Mouse (Mus musculus) G1E (cell line): ENCODE data around the gene Apobr. TPM values are rescaled to one million over a fixed set of nuclear protein-coding genes. Genes with fewer than 3 reads are reported as not detected.

Experiments used
- ATAC-seq: 2 replicates; pipeline ENCODE4 v1.8.0; 2016; ENCODE audit warnings: mild to moderate bottlenecking; ENCODE audit not compliant: insufficient number of reproducible peaks, poor library complexity, low FRiP score, severe bottlenecking; ENCODE audit errors: extremely low read depth
- DNase-seq: peaks from one replicate; pipeline ENCODE4 v3.0.0; 2012; ENCODE audit warnings: low spot score
- H3K27me3 ChIP-seq: 2 replicates; pipeline ENCODE4 v1.6.1; 2012; ENCODE audit warnings: mild to moderate bottlenecking, low read length, inconsistent platforms; ENCODE audit not compliant: insufficient read depth
- H3K36me3 ChIP-seq: replicated peaks from 2 replicates; pipeline ENCODE3; 2012; ENCODE audit warnings: mild to moderate bottlenecking, inconsistent platforms
- H3K4me1 ChIP-seq: 2 replicates; pipeline ENCODE4 v1.6.1; 2012; ENCODE audit warnings: low read depth, low read length, inconsistent platforms, mixed read lengths; ENCODE audit not compliant: insufficient read depth
- H3K4me3 ChIP-seq: 2 replicates; pipeline ENCODE4 v1.5.1; 2012; ENCODE audit warnings: low read depth, mild to moderate bottlenecking, inconsistent platforms, low read length, moderate library complexity, mixed read lengths
- H3K9me3 ChIP-seq: replicated peaks from 2 replicates; pipeline ENCODE4 v1.6.1; 2012; ENCODE audit warnings: inconsistent platforms
- CTCF ChIP-seq: IDR thresholded peaks from 2 replicates; pipeline ENCODE4 v1.5.1; 2012; ENCODE audit warnings: low read depth, low read length, inconsistent platforms, mixed read lengths
- GATA1 ChIP-seq: IDR thresholded peaks from 2 replicates; pipeline ENCODE4 v1.6.1; 2012; ENCODE audit warnings: borderline replicate concordance, low read length, inconsistent platforms, mixed read lengths
- GATA2 ChIP-seq: IDR thresholded peaks from 2 replicates; pipeline ENCODE4 v1.6.1; 2012; ENCODE audit warnings: low read depth, low read length, inconsistent platforms, borderline replicate concordance
- POLR2AphosphoS5 ChIP-seq: IDR thresholded peaks from 2 replicates; pipeline ENCODE4 v1.6.1; 2012; ENCODE audit warnings: low read depth, low read length, inconsistent platforms; ENCODE audit not compliant: insufficient replicate concordance
- TAL1 ChIP-seq: conservative IDR thresholded peaks from 2 replicates; pipeline ENCODE4 v1.6.1; 2012; ENCODE audit warnings: low read depth, low read length, inconsistent platforms, mixed read lengths
- polyA plus RNA-seq: library from polyadenylated mRNA; stranded (reverse); fragments of >175 nt; gene quantifications from 2 replicates; pipeline ENCODE4 v1.2.3, GENCODE M21; 2012
- total RNA-seq, 2 experiments: library from RNA; stranded (forward) in 1 of 2; stranded (reverse) in 1 of 2; fragments of 200-1000 nt in 1 of 2; fragments of >200 nt in 1 of 2; fragmentation: Nextera tagmentation in 1 of 2; gene quantifications; 2 replicates each; pipeline ENCODE4 v1.2.3; 2014 to 2017

Apobr gene
- total and polyA plus RNA-seq, 3 experiments: 3.7 to 5.5 (median 4.8) TPM

DNA sequence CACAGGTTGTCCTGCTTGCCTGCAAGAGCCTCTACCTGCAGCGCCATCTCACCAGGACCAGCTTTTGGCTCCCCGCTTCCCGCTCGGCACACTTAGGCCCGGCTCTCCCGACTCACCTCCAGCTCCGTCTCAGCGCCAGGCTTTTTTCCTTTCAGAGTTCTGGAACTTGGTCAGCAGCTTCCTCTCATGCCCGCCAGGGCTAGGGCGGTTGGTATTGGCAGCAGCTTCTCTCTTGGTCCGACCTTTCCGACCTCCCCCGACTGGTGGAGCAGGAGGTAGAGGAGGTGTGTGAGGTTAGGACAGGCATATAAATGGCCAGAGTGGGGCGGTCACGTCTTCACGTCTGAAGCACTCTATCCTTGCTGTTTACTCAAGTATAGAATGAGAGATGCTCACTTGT is 40.0 kb downstream of the Apobr start:
- peaks cover 62% of the 10 kb centered on the region for H3K4me1 ChIP-seq
- H3K9me3 ChIP-seq: no peaks in the 10 kb centered on the region
- DNase-seq: no peak
- no peak for ATAC-seq
- no peaks in the 10 kb centered on the region for H3K27me3 ChIP-seq
- H3K4me3 ChIP-seq: peak overlapping the region; percentile 67; the same call in 1 of the 2 replicates
- H3K36me3 ChIP-seq: peaks cover 6% of the 10 kb centered on the region
- no peak for TF ChIP-seq POLR2AphosphoS5
- no peak for TF ChIP-seq GATA1
- TF ChIP-seq CTCF: no peak
- no peak for TF ChIP-seq TAL1

DNA sequence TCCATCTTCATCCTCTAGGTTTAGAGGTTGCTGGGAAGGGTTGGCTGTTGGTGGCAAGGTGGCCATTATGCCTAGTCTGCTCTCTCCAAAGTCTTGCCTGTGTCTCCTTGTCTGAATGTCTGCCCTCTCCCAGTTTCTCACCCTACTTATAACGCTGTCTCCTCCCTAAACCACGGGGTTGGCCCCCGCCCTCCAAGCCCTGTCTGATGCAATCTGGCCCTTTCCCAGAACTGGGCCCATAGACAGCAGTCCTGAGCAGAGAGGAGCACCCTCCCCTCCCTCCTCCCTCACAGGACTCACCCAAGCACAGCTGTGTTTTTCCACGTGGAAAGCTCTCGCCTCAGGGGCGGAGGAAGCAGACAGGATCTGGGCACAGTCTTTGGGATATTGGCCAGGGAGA is 40.6 kb downstream of the Apobr start:
- peaks cover 62% of the 10 kb centered on the region for H3K4me1 ChIP-seq
- peak overlapping the region; percentile 67 for H3K4me3 ChIP-seq
- ATAC-seq (no peak), DNase-seq (peak; percentile 71)
- TF ChIP-seq GATA1: no peak
- TF ChIP-seq GATA2: no peak
- TF ChIP-seq POLR2AphosphoS5: no peak
- no peak for TF ChIP-seq TAL1
- TF ChIP-seq CTCF: no peak
- no peaks in the 10 kb centered on the region for H3K27me3 ChIP-seq
- H3K36me3 ChIP-seq: peaks cover 6% of the 10 kb centered on the region
- H3K9me3 ChIP-seq: no peaks in the 10 kb centered on the region

DNA sequence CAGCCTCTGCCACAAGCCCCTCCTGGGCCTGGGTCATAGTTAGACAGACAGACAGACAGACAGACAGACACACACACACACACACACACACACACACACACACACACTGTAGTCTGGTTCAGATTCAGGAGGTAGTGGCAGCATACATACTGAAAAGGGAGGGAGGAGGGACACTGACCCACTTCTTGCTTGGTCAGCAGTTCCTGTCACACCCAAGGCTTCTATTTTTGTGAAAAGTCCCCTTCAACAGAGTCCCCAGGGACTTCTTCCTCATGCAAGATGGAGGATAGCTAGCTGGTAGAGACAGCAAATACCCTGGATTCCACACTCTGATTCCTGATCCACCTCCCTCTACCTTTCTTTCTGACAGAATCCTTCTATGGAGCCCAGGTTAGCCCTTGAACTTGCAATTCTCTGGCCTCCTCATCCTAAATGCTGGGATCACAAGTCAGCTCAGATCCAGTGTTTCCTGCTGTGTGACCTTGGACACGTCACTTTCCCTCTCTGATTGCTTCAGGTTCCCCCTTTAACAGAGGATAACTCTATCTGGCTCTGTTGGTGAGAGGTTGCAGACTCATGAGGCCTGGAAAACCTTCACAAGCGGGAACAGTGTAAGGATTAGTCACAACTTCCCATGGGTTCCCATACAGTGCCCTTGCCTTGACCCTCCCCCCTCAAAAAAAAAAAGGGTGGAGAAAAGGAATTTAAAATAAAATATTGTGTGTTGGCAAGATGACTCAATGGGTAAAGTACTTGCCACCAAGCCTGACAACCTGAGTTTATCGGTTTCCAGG is 41.3 kb downstream of the Apobr start:
- ATAC-seq (no peak), DNase-seq (no peak)
- Histone ChIP-seq H3K27me3 (no peaks in the 10 kb centered on the region), H3K4me3 (peak overlapping the region; percentile 67; the same call in 1 of the 2 replicates), H3K36me3 (peaks cover 6% of the 10 kb centered on the region), H3K4me1 (peaks cover 64% of the 10 kb centered on the region), H3K9me3 (no peaks in the 10 kb centered on the region)
- TF ChIP-seq TAL1: no peak
- TF ChIP-seq POLR2AphosphoS5: no peak

DNA sequence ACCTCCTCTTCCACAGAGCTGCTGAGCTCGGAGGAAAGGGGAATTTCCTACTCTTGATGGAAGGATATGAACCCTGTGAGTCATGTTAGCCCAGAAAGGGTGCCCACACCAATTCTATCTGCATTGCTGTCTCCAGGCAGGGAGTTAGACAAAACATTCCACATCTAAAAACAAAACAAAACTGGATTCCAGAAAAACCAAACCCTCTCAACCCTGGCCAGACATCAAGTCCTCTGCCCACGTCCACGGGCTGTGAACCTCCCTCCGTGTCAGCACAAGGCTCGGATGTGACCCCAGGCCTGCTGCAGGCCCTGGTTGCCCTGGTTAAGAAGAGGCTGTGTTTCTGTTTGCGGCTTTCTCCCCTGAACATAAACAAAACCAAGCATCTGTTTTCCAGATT is 43.4 kb downstream of the Apobr start:
- Histone ChIP-seq H3K4me3 (no peak overlapping the region), H3K36me3 (peaks cover 3% of the 10 kb centered on the region), H3K27me3 (no peaks in the 10 kb centered on the region), H3K4me1 (peaks cover 66% of the 10 kb centered on the region), H3K9me3 (no peaks in the 10 kb centered on the region)
- DNase-seq: no peak
- no peak for TF ChIP-seq TAL1
- no peak for TF ChIP-seq GATA1
- TF ChIP-seq GATA2: no peak
- TF ChIP-seq POLR2AphosphoS5: no peak
- no peak for TF ChIP-seq CTCF
- ATAC-seq: no peak

DNA sequence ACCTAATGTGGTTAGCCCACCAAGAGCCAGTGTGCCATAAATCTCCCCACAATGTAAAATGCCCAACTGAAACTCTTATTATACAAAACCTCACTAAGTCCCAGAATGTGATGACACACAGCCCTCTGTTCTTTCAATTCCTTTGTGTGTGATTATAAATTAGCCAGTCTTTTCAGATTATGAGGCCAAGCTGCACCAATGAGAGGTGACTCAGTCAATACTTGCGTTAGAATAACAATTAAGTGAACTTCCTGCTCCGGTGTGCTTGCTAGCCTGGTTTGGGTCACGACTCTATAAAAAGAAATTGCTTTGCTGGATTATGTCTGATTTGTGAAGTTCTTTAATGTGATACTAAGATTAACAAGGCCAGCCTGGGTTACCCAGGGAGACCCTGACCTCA is 45.2 kb downstream of the Apobr start:
- peaks cover 62% of the 10 kb centered on the region for H3K4me1 ChIP-seq
- DNase-seq (no peak), ATAC-seq (no peak)
- H3K27me3 ChIP-seq: no peaks in the 10 kb centered on the region
- H3K36me3 ChIP-seq: no peaks in the 10 kb centered on the region
- TF ChIP-seq POLR2AphosphoS5 (no peak), GATA1 (no peak), CTCF (no peak), TAL1 (no peak), GATA2 (no peak)
- no peak overlapping the region for H3K4me3 ChIP-seq
- no peaks in the 10 kb centered on the region for H3K9me3 ChIP-seq

DNA sequence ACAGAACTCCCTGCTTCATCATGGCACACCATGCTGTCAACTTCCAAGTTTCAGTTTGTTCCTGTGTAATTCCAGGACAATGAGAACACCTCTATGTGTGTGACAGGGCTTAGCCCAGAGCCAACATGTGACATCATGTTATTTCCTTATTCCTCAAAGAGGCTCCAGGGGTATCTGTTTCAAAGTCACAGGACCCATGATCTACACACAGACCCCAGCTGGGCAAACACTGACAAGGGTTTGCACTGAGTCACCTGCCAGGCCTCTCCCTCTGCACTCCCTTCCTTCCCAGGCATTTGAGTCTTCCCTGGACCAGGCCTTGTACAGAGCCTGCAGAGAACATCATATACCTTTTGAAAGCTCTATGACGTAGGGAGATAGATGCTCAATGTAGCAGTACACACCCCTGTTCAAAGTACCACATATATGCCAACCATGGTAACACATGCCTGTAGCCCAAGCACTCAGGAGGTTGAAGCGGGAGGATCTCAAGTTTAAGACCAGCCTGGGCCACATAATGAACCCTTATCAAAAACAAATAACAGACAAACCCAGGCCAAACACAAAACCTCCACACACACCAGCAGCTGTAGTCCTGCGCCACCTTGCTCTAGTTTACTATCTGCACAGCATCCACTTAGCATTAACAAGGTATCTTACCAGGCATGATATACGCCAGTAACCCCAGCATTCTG is 46.2 kb downstream of the Apobr start, which contains the start of gene Nupr1:
Gene Nupr1 (minus strand): TSS at position 38 of the 695 bp plus-strand sequence.
- H3K9me3 ChIP-seq: no peaks in the 10 kb centered on the region
- H3K4me3 ChIP-seq: no peak within 1 kb of the TSS
- no peak for TF ChIP-seq GATA2
- no peak for TF ChIP-seq POLR2AphosphoS5
- DNase-seq: no peak
- no peaks in the 10 kb centered on the region for H3K36me3 ChIP-seq
- no peak for ATAC-seq
- H3K27me3 ChIP-seq: no peaks in the 10 kb centered on the region
- H3K4me1 ChIP-seq: peaks cover 61% of the 10 kb centered on the region
